Mouse (Mus musculus) gonadal fat pad, adult 2 months (tissue): ENCODE results near the gene Ppfia3. TPM values are rescaled to one million over a fixed set of nuclear protein-coding genes. Genes with fewer than 3 reads are reported as not detected.
"Not testable (repeated sequence)": the region's sequence is repeated elsewhere in the genome, so short reads cannot be mapped to it uniquely, and the experiment has no call there.

Experiments used
- DNase-seq: peaks from one replicate; pipeline ENCODE4 v3.0.0-alpha.2; 2012; ENCODE audit warnings: low read depth
- polyA plus RNA-seq: library from polyadenylated mRNA; depleted of rRNA; stranded (reverse); fragments of >200 nt; gene quantifications from 2 replicates; pipeline ENCODE4 v1.2.3, GENCODE M21; 2012; rRNA removed

Gene Ppfia3
- polyA plus RNA-seq: 3.0 and 3.1 TPM in 2 replicates

DNA sequence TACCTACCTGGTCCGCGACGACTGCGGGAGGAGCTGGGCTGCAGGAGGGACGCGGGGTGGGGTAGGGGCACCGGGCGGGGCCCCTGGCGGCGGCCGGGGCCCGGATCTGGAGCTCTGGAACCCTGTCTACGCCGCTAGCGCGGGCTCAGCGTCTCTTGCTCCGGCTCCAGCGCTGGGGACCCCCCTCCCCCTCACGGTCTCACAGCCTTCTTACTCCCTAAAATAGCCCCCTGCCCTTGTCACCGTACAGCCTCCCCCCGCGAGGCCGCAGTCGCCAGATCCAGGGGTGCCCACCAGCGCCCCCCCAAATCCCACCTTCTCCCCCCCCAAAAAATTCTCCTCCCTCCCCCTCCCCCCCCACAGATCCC is at the start of gene Ppfia3:
TSS of gene Ppfia3 (minus strand) at position 368 of the 368 bp plus-strand sequence.
- no peak for DNase-seq

DNA sequence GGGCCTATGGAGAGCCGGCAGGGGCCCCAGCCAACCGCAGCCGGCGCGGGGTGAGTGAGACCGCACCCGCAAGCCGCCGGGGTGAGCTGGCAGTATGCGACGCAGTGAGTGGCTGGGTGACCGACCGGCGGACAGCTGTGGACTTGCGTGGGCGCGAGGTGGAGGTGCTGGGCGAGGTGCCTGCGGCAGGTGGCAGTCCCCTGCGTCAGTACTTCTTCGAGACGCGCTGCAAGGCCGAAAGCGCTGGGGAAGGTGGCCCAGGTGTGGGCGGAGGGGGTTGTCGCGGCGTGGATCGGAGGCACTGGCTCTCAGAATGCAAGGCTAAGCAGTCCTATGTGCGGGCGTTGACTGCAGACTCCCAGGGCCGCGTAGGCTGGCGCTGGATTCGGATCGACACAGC is 48.8 kb upstream of the Ppfia3 start:
- no peak for DNase-seq

DNA sequence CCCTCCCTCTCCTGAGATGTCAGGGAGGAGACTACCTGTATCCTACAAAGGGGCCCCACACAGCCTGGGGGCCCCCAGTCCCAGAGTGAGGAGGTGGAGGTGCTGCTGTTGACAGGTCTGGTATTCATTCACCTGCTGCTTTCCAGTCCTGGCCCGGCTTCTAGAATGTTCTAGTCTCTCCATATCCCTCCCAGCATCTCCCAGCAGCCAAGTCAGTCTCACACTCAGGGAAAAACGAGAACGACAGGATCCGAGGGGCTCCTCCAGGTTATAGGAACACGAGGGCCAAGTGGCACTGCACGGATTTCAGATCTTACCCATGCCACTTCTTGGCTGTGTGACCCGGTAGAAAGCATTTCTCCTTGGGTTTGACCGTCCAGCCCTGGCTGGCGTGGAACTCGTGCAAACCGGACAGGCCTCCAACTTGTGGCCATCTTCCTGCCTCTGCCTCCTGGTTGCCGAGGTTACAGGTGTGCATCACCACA is 48.0 kb upstream of the Ppfia3 start:
- DNase-seq: no peak

DNA sequence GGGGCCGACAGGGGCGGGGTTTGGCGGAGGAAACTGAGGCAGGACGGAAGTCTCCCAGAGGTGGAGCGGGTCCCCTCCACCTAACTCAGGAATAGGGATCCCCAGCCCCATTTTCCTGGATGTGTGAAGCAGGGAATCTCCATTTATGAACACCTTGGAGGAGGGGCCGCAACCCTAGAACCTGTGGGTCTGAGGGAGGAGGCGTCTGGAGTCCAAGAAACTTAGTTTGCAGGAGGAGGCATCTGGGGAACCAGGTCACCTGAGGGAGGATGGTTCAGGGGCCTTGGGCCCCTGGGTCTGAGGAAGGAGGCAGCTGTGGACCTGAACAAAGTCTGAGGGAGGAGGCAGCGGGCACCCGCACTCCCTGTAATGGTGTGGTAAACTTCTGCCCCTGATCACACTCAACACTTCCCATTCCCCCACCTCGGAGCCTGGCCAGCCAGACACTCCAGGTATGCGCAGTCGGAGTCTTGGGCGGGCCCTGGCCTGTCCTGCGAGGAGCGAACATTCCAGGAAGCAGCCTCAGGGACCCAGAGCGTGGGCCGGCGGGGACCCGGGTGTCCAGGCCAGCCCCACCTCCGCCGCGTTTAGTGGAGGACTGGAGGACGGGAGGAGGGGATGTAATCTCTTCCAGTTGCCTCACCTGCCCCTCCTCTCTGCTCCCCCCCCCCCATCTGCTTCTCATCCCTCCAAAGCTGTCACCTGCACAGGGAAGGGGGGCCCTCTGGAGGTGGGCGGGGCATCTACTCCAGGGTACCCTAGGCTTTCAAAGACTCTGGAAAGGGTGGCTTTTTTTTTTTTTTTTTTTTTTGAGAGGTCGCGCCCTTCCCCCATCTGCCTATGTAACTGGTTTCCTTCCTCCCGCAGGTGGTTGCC is 47.3 kb upstream of the Ppfia3 start:
- DNase-seq: no peak

DNA sequence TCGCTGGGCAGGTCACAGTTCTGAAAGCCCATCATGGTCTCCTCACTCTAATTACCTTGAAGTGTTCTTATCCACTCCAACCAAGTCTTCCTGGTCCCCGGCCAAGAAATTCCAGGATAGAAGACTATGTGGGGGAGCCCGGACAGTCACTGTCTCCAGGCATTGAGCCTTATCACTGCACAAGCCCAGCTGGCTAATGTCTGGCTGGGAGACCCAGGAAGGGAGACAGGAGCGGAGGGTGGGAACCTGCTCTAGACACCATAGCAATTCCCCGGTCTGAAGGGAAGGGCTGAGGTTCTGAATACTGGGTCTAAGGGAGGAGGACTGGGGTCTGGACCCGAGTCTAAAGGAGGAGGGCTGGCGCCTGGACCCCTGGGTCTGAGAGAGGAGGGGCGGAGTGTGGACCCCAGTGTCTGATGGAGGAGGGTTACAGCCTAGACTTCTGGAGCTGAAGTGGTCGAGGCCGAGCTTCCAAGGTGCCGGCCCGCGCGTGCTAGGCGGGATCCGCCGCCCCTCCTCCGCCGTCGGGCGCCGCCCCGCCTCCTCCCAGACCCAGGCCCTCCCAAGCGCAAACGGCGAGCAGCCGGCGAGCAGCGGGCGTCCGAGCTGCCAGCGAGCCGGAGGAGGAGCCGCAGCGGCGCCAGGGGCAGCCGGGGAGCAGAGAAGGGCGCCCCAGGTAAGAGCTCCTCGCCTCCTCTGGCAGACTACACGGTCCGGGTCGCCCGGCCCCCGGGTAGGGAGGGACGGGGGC is 46.5 kb upstream of the Ppfia3 start, which contains the start of gene Ntf5:
TSS of gene Ntf5 (plus strand) at position 583 of the 751 bp plus-strand sequence.
- no peak for DNase-seq

DNA sequence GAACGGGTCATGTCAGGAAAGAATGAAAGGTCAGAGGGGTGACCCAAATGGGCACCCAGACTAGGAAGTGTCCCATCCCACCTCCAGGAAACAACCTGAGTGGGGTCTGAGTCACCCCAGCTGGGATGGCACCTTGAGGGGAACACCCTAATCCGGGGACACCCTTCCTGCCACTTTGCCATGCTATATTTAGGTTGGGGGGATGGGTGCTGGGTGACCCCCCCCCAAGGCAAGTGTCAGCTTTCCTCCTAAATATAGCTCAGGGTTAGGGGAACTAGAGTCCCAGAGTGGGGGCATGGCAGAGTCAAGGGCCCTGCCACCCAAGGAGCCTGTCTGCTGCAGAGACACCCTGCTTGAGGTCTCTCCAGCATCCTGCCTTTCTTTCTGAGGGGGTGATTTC is 45.6 kb upstream of the Ppfia3 start:
- no peak for DNase-seq

DNA sequence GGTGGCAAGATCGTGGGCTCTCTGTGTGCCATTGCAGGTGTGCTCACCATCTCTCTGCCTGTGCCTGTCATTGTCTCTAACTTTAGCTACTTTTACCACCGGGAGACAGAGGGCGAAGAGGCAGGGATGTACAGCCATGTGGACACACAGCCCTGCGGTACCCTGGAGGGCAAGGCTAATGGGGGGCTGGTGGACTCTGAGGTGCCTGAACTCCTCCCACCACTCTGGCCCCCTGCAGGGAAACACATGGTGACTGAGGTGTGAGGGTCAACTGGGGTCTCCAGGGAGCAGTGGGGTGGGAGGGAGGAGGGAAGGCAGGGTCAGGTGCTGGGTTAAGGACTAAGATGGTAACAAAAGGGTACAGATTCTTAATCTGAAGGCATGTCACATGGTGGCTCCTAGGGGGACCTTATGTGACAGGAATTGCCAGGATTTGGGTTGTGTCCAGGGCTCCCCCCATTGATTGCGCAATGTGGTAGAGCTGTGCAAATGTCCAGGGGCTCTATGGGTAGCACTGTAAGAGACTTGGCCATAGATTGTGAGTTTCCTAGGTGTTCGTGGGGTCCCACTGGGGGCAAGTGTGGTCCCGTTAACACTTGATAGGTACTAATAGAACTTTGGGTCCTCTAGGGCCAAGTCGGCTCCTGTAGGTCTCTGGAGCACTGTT is 42.8 kb upstream of the Ppfia3 start:
- no peak for DNase-seq

DNA sequence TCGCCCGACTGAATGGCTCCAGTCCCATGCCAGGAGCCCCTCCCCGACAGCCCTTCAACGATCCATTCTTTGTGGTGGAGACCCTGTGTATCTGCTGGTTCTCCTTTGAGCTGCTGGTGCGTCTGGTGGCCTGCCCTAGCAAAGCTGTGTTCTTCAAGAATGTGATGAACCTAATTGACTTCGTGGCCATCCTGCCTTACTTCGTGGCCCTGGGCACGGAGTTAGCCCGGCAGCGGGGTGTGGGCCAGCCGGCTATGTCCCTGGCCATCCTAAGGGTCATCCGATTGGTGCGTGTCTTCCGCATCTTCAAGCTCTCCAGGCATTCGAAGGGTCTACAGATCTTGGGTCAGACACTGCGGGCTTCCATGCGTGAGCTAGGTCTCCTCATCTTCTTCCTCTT is 42.1 kb upstream of the Ppfia3 start:
- DNase-seq: no peak

DNA sequence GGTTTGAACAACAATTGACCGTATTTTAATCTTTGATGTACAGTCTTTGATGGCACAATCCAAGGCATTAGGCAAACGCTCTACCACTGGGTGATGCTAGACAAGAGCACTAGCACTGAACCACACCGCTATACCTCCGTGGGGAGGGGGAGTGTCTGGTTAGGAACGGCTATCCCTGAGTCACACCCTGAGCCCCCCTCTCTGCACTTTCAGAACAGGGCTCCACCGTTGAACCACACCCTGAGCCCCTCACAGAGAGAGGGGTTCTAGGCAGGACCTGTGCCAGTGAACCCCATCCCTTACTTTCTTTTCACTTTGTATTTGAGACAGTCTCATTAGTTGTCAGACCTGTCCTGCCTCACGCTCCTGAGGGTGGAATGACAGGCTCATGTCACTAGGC is 41.5 kb upstream of the Ppfia3 start:
- DNase-seq: no peak

DNA sequence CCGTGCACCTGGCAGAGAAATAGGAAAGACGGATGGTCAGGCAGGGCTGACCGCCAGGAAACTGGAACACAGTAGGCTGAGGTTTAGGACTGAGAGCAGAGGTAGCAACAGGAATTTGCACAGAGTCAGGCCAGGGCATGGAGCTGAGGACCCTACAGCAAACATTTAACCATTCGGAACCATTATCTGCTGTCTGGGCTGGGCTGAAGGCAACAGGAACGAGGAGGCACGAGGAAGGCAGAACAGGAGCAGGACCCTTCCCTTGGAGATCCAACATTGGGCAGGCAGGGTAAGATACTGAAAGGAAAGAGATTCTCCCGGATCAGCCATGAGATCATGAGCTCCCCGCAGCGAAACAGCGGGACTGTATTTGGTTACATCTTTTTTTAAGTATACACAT is 41.0 kb upstream of the Ppfia3 start:
- no peak for DNase-seq

DNA sequence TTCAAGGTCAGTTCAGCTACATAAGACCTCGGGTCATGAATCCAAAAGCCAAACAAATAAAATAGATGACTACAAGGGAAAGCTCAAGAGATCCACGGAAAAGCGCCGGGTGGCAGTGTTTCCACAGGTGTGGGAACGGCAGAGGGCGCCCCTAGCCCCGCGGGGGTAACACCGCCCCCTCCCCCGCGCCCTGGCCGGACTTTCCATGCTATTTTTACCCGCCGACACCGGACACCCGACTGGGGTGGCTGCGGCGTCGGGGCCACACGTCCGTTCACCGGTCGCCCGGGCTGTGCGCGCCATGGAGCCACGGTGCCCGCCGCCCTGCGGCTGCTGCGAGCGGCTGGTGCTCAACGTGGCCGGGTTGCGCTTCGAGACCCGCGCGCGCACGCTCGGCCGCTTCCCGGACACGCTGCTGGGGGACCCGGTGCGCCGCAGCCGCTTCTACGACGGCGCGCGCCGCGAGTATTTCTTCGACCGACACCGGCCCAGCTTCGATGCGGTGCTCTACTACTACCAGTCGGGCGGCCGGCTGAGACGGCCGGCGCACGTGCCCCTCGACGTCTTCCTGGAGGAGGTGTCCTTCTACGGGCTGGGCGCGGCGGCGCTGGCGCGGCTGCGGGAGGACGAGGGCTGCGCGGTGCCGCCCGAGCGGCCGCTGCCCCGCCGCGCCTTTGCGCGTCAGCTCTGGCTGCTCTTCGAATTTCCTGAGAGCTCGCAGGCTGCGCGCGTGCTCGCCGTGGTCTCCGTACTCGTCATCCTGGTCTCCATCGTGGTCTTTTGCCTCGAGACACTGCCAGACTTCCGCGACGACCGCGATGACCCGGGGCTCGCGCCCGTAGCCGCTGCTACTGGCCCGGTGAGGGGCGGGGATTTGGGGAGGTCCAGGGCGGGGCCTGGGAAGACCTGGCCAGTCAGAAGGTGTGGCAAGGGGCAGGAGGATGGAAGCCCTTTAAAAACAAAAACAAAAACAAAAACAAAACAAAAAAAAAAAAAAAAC is 39.6 kb upstream of the Ppfia3 start:
- no peak for DNase-seq

DNA sequence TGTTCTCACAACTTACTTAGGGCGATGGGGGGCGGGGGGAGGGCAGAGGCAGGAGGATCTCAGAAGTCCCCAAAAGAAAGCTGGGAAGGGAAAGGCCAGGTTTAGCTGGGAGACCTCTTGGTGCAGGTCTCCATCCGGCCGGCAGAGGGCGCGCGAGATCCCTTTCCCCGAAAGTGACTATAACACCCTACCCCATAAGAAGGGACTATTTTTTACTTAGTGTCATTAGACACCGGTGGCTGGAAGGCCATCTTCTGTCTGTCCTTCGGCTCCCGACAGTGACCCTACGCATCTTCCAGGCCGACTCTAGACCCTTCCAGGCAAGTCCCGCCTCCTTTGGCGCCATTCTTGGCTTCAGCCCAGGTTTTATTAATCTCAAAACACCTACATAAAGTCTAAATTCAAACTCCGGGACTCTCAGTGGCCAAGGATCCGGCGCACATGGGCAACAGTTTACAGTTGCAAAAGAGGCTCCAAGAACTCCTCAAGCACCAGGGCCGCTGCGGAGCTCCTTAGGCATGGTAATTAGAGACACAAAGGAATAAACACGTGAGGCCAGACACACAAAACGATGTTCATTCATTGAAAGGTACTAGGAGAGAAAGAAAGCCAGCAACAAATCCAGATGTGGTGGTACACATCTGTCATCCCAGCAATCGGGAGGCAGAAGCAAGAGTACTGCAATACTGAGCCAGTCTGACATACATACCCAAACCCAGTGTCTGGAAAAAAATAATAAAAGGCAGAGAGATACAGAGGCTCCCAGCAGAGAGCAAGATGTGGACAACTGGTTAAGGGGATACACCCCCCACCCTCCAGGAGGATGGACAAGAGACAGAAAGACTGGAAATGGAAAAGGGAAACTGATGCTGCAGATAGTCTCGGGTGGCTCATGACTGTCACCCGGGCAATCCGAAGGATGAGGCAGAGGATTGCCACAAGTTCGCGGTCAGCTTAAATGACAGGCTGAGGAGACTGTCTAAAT is 38.6 kb upstream of the Ppfia3 start, which contains the start of gene Kcna7:
TSS of gene Kcna7 (plus strand) at position 563 of the 985 bp plus-strand sequence.
- no peak for DNase-seq

DNA sequence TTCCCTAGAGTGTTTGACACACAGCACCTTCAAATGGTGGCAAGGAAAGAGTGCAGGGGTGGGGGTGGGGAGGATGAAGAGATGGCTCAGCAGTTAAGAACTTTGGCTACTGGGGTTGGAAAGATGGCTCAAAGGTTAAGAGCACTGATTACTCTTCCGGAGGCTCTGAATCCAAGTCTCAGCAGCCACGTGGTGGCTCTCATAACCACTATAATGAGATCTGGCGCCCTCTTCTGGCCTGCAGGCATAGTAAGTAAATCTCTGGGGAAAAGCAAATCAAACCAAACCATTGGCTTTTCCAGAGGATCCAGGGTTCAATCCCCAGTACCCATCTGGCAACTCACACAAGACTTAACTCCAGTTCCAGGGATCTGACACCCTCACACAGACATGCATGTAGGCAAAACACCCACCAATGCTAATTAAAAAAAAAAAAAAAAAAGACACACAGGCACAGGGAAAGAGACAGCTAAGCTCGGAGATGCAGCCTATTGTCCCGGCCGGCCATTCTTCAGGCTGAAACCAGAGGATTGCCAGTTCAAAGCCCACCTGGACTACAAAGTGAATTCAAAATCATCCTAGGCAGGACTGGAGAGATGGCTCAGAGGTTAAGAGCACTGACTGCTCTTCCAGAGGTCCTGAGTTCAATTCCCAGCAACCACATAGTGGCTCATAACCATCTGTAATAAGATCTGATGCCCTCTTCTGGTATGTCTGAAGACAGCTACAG is 36.9 kb upstream of the Ppfia3 start:
- no peak for DNase-seq

DNA sequence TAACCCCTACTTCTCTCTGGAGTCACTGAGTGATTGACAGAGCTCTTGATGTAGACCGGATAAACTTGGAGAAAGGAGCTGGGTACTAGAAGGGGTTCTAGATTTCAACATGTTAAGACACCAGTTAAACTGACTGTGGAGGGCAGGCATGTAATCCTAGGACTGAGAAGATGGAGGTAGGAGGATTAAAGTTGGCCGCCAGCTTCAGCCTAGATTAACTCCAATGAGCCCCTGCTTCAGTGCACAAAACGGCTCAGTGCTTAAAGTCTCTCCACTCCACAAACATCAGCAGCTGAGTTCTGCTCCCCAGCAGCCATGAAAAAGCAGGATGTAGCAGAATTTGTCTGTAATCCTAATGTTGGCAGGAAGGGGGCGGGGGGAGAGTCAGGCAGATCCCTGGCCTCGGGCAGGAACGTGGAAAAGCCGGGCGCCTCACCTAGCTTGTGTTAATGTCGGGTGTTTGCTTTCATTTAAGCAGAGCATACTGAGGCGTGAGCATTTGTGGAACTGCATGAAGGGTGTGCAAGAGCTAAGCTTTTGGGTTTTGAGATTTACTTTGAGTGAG is 34.8 kb upstream of the Ppfia3 start:
- DNase-seq: no peak

DNA sequence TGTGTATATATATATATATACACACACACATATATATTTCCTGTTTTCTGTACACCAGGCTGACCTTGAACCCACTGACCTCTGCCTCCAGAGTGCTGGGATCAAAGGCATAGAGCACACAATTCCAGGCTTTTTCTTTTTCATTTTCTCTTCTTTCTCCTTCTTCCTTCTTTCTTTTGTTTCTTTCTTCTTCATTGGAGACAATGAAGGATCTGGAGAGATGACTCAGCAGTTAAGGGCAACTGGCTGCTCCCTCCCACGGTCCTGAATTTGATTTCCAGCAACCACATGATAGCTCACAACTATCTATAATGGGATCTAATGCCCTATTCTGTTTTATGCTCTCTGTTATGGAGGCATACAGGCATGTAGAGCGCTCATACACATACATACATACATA is 30.0 kb upstream of the Ppfia3 start:
- no peak for DNase-seq

DNA sequence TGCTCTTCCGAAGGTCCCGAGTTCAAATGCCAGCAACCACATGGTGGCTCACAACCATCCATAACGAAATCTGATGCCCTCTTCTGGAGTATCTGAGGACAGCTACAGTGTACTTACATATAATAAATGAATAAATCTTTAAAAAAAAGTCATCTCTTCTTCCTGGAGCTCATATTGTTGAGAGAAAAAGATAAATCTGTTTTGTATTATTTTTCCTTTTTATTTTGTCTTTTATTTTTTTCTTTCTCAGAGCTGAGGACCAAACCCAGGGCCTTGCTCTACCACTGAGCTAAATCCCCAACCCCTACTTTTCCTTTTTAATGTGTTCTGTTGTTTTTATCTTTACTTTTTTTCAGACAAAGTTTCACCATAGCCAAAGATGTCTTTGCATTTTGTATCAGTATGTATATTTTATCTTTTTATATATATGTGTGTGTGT is 29.5 kb upstream of the Ppfia3 start:
- DNase-seq: not testable (repeated sequence)

DNA sequence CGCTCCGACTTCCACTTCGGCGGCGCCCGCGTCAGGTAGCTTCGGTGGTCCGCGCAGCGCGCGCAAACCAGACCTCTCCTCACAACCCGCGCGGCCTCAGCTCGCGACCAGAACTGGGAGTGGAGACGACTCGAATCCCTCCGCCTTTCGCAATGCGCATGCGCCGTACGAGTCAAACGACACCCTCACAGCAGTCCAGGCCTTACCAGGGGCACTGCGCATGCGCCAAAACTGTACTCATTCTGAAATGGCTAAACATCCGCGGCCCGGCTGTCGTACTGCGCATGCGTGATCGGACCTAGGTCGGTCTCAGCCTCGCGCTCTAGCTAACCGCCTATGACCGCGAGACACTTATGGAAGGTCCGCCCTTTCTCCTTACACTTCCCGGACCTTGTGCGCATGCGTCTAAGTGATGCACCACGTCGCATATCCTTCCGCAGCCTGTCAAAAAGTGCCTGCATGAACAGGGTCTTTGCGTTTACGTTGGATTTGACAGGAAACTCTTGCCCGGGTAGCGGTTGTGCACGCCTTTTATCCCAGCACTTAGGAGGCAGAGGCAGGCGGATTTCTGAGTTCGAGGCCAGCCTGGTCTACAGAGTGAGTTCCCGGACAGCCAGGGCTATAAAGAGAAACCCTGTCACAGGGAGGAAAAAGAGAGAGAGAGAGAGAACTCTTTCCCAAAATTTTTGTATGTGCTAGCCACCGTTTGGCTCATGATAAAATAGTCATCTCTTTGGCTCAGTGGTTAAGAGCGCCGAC is 28.9 kb upstream of the Ppfia3 start, which contains the start of gene Snrnp70:
TSS of gene Snrnp70 (minus strand) at position 165 of the 759 bp plus-strand sequence.
- peak; percentile 97 for DNase-seq

DNA sequence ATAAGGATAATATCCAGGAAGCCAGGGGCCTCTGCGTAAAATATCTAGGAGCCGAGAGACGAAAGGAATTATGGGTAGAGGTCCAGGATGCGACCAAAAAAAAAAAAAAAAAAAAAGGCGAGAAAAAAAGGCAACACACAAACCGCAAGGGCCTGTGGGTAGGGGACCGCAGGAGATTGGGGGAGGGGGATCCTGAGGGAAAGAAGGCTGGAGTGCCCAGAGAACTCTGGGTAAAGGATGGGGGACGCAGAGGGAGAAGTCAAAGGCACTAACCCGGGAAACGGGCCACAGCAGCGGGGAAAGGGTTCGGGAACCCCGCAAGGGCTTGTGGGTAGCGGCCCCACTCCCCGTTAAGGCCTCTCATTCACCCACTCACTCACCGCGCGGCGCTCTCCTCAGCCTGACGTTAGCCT is 28.3 kb upstream of the Ppfia3 start:
- no peak for DNase-seq
